Mouse (Mus musculus) spleen, postnatal 10 days (tissue): ENCODE measurements at regions not wholly inside any gene's neighbourhood (a gene's known extent, or its start where the extent isn't known, plus 50 kb on each side); places are given as distances from the start of the nearest gene placed in this dataset.

ENCODE experiments used
- DNase-seq, 2 experiments: peaks; one replicate each; pipeline ENCODE4 v3.0.0; 2021 to 2022; ENCODE audit warnings: low spot score in 2 of 2

- no peak for DNase-seq
Observed at GRCm38 (mm10) chr7:74690706-74691105, 136.1 kb upstream of the Slco3a1 start.

- no peak for DNase-seq
Observed at GRCm38 (mm10) chr7:74688116-74688702, 133.6 kb upstream of the Slco3a1 start.

GRCm38 (mm10) chr7:74687303-74688115 is 132.9 kb upstream of the Slco3a1 start:
- no peak for DNase-seq

DNA sequence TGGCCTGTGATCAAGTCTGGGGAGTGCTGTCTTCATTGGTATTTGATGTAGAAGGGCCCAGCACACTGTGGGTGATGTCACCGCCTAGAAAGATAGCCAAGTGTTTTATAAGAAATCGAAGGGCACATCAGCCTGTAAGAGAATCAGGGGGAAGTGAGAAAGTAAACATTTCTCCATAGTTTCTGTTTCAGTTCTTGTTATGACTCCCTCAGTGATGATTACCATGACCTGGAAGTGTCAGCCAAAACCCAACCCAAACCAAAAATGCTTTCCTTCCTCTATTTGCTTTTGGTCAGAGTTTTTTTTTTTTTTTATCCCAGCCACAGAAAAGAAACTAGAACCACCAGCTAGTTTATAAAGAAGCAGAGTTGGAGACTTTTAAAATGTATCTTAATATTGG is 129.4 kb upstream of the Slco3a1 start:
- no peak for DNase-seq

DNA sequence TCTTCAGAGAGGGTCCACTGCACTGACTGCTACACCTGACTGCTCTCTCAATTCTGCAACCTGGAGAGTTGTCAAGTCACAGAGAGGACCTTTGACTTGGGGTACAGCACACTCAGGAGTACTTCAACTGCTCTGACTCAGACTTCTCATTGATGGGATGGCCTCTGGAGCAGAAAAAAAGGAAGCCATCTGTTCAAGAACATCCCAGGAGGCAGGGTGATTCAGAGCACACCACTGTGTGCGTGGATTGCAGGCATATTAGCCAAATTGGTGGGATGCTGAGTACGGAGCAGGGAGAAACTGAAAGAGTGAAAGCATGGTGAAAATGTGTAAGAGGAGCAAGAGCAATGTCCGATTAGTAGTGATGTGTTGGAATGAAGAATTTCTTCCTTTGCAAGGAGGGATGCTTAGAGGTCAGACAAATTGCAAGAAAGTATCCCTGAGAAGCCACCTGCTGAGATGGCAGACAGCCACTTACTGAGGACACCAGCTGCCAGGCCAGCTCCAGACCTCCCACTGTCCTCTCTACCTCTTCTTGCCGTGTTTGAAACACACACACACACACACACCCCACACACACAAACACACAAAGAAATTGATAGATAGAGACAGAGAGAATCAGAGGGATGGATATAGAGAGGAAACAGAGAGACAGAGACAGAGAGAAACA is 119.2 kb upstream of the Slco3a1 start:
- no peak for DNase-seq

DNA sequence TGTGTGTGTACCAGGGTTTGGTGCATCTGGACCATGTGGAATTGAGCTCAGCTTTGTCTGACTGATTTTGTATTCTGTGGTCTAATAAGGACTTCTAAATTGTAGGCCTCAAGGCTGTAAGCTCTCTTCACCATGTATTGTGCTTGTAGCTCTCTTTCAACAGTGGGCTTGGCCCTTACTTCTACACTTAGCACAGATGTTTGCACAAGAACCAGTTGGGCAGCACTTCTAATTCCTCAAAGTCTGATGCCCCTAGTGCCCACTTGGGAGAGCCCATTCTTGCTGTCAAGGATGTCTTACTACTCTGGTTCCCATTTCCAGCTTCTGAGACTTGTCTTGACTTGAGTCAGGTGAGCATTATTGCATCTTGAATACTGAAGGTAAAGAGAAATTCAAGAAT is 114.5 kb upstream of the Slco3a1 start:
- DNase-seq = no peak

- no peak for DNase-seq
Observed at GRCm38 (mm10) chr7:74667106-74667505, 112.5 kb upstream of the Slco3a1 start.

GRCm38 (mm10) chr7:74663820-74664219 is 109.2 kb upstream of the Slco3a1 start:
- no peak for DNase-seq

DNA sequence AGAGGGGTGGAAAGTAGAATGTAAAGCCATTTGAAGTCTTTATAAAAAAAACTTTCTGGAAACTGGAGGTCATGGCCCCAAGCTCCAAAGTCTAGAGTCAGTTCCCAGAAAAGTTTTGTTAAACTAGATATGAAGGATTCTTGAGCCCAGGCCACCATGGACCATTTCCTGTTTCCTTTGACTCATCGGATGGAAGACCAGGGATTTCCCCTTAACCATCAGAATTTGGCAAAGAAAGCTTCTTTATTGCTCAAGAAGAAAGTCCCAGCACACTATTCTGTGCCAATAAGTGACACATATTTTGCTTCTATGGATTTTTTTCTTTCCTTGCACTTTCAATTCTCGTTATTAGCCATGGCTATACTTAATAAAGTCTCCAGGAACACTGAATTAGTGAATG is 92.7 kb upstream of the Slco3a1 start:
- DNase-seq = no peak

DNA sequence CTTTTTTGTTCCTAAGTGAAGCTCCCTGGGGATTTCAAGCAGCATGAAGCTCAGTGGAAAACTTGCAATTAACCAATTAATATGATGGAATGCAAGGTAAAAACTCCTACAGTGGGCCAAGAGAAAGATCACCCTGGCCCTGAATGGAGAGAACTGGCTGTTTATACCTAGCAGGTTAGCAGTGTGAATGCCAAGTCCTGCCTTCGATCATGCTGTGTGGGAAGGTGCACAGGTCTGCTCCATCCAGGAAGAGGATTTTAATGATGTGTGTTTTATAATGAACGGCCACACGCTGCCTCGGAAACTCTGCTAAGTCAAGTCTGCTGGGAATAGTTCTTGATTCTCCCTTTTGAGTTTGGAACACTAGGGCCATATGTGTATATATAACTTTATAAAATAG is 85.6 kb upstream of the Slco3a1 start:
- DNase-seq = no peak

GRCm38 (mm10) chr7:74632217-74632616 is 77.6 kb upstream of the Slco3a1 start:
- no peak for DNase-seq

DNA sequence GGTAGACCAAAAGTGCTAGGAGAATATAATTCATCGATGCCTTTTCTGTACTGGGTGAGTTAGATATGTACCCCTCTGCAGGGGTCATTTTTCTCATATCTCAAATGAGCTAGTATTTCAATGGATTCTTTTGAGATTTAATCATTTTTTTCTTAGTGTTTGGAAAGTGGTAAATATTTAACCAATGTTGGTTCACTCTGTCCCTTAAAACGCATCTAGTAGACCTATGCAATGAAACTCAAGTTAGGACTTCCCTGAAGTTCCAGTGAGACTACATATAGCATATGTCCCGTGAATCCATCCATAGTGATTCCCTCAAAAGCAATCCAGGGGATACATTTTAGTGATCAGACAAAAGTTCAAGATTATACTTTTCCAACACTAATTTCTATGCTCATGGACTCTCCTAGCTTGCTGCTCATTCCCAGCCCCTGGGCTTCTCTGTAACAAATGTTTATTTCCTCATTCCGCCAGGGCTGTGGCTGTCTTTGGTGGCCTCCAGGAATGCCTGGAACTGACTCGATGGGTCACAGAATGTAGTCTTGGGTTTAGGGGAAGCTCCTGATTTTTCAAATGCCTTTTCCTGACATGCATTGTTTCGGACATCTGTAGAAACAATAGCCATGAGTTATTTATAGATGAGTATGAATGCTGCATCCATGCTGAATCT is 74.4 kb upstream of the Slco3a1 start:
- DNase-seq = no peak
